Mouse (Mus musculus): Measurements from ENCODE around the gene Lilr4b. TPM values are rescaled to one million over a fixed set of nuclear protein-coding genes. Genes with fewer than 3 reads are reported as not detected.
"Not testable (repeated sequence)": the region's sequence is repeated elsewhere in the genome, so short reads cannot be mapped to it uniquely, and the experiment has no call there.

The Lilr4b gene
- polyA plus RNA-seq, 1 experiment from 2014 or later = 0.16 TPM

DNA sequence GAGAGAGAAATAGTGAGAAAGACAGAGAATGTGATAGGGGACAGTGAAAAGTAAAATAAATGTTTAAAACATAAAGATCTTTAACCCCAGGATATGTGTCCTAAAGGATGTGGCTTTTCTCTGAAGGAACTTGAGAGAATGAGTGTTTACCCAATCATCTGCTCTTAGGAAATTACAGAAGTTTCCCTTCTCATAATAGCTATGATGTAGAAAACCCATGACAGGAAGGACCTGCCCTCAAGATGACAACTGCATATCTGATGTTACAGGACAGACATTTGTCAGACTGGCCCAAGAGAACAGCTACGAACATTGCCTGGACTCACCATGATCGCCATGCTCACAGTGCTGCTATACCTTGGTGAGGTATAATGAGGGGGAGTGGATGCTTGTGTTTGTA lies 10.3 kb downstream of the Lilr4b start, which contains the start of gene Lilrb4a:
Gene Lilrb4a, plus strand, starts transcription at position 266 of the 400 bp plus-strand sequence.
- H3K27me3 ChIP-seq (ENCODE audit: control insufficient read depth, insufficient read depth, low read length); H3K9me3 ChIP-seq (ENCODE audit: control insufficient read depth, low read length); H3K4me2 ChIP-seq; H3K36me3 ChIP-seq (ENCODE audit: control insufficient read depth, insufficient read depth, low read length); H3K9ac ChIP-seq (ENCODE audit: low read length); H3K4me3 ChIP-seq (ENCODE audit: low read depth, low read length); H3K4me1 ChIP-seq (ENCODE audit: control insufficient read depth, insufficient read depth, low read length); DNase-seq (ENCODE audit: low spot score, missing footprints); H3K27ac ChIP-seq (ENCODE audit: low read depth, low read length); ATAC-seq (ENCODE audit: low FRiP score): not testable (repeated sequence)
- WGBS = no CpG with 5 or more reads among the region's 2 CpGs

DNA sequence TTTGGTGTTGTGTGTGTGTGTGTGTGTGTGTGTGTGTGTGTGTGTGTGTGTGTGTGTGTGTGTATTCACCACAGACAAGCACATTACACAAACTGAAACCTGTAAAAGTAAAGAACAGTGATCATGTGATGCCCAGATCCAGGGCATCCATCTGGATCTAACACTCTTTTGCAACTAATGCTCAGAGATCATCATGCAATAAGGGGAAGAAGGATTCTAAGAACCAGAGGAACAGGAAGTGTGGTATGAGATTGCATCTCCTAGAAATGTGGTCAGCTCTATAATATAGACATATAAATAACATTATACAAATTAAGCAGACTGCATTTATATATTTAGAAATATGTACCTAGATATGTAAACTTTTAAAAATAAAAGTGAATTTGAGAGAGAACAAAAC lies 39.6 kb downstream of the Lilr4b start:
- no peak for ATAC-seq (ENCODE audit: low FRiP score)
- Histone ChIP-seq H3K9ac (ENCODE audit: low read length) (no peak overlapping the region), H3K36me3 (ENCODE audit: control insufficient read depth, insufficient read depth, low read length) (no peaks in the 10 kb centered on the region)

DNA sequence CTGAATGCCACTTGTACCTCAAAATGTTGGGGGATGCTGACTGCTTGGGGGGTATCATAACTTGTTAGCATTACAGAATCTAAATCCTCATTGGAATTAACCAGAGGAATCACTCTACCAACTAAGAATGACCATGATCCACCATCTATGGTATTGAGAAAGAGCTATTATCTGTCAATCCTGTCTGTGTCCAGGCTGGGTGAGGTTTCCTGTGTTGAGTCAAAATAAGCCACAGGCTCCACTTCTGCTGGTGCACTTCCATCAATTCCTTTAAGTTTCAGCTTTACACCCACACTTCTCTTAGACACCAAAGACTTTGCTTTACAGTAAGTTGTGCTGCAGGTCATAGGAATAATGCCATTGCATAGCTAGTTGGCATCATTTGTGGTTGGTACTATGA lies 41.0 kb downstream of the Lilr4b start:
- Histone ChIP-seq H3K4me2 (no peak overlapping the region), H3K4me3 (ENCODE audit: low read depth, low read length) (no peak overlapping the region), H3K36me3 (ENCODE audit: control insufficient read depth, insufficient read depth, low read length) (no peaks in the 10 kb centered on the region), H3K4me1 (ENCODE audit: control insufficient read depth, insufficient read depth, low read length) (no peaks in the 10 kb centered on the region), H3K27me3 (ENCODE audit: control insufficient read depth, insufficient read depth, low read length) (no peaks in the 10 kb centered on the region), H3K27ac (ENCODE audit: low read depth, low read length) (no peak overlapping the region), H3K9me3 (ENCODE audit: control insufficient read depth, low read length) (no peaks in the 10 kb centered on the region), H3K9ac (ENCODE audit: low read length) (no peak overlapping the region)
- ATAC-seq (ENCODE audit: low FRiP score) (no peak), DNase-seq (ENCODE audit: low spot score, missing footprints) (peak; percentile 47)

More for the DNA sequence above, 39.6 kb downstream of the Lilr4b start:
- Histone ChIP-seq H3K9me3 (ENCODE audit: control insufficient read depth, low read length) (no peaks in the 10 kb centered on the region), H3K27ac (ENCODE audit: low read depth, low read length) (no peak overlapping the region), H3K27me3 (ENCODE audit: control insufficient read depth, insufficient read depth, low read length) (no peaks in the 10 kb centered on the region), H3K4me3 (ENCODE audit: low read depth, low read length) (no peak overlapping the region), H3K4me1 (ENCODE audit: control insufficient read depth, insufficient read depth, low read length) (no peaks in the 10 kb centered on the region), H3K4me2 (no peak overlapping the region)
- DNase-seq (ENCODE audit: low spot score, missing footprints) = no peak

DNA sequence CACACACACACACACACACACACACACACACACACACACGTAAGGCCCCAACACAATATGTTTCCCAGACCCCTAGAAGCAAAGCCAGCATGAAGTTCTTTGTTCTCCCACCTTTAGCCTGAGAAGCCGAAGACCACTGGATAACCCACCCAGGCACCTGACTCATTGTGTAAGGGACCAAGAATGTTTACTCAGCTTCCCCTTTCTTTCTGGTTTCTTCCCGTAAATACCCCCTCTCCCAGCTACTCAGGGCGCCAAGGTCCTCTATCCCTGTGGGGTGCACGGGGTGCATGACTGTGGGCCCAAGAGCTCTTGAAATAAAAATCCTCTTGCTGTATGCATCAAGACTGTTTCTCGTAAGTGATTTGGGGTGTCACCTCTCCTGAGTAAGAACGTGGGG lies 45.7 kb downstream of the Lilr4b start:
- no peak overlapping the region for H3K4me3 ChIP-seq (ENCODE audit: low read depth, low read length)
- no peaks in the 10 kb centered on the region for H3K9me3 ChIP-seq (ENCODE audit: control insufficient read depth, low read length)
- no peak; the same call in 1 of the 2 replicates for ATAC-seq (ENCODE audit: low FRiP score)
- H3K4me2 ChIP-seq = no peak overlapping the region
- H3K9ac ChIP-seq (ENCODE audit: low read length) = no peak overlapping the region
- H3K27ac ChIP-seq (ENCODE audit: low read depth, low read length) = no peak overlapping the region
- WGBS = 73% methylated on average over 7 of the region's 7 CpGs
- no peaks in the 10 kb centered on the region for H3K27me3 ChIP-seq (ENCODE audit: control insufficient read depth, insufficient read depth, low read length)
- H3K36me3 ChIP-seq (ENCODE audit: control insufficient read depth, insufficient read depth, low read length) = no peaks in the 10 kb centered on the region
- H3K4me1 ChIP-seq (ENCODE audit: control insufficient read depth, insufficient read depth, low read length) = no peaks in the 10 kb centered on the region
- no peak for DNase-seq (ENCODE audit: low spot score, missing footprints)

DNA sequence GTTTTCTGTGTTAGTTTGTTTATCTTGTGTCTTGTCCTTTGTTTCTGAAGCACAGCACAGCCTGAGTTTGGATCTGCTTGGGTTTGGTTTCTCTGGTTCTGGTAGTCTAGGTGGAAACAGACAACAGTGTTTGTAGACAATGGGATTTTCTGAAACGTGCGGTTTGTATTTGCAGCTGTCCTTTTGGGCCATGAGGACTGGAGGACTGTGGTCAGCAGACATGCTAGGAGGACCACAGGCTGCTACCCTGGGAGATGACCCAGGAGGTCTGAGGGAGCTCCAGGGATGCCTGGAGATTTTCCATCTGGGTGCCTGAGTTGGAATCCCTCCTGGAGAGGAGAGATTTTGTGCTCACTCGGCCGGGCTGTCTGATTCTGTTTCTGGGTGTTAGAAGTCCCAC lies 46.2 kb downstream of the Lilr4b start:
- Histone ChIP-seq H3K4me1 (ENCODE audit: control insufficient read depth, insufficient read depth, low read length) (no peaks in the 10 kb centered on the region), H3K9ac (ENCODE audit: low read length) (no peak overlapping the region), H3K27ac (ENCODE audit: low read depth, low read length) (no peak overlapping the region), H3K9me3 (ENCODE audit: control insufficient read depth, low read length) (no peaks in the 10 kb centered on the region), H3K36me3 (ENCODE audit: control insufficient read depth, insufficient read depth, low read length) (no peaks in the 10 kb centered on the region), H3K4me3 (ENCODE audit: low read depth, low read length) (no peak overlapping the region), H3K27me3 (ENCODE audit: control insufficient read depth, insufficient read depth, low read length) (no peaks in the 10 kb centered on the region), H3K4me2 (no peak overlapping the region)
- no peak for ATAC-seq (ENCODE audit: low FRiP score)
- no peak for DNase-seq (ENCODE audit: low spot score, missing footprints)
- 78% methylated on average over 4 of the region's 4 CpGs for WGBS

DNA sequence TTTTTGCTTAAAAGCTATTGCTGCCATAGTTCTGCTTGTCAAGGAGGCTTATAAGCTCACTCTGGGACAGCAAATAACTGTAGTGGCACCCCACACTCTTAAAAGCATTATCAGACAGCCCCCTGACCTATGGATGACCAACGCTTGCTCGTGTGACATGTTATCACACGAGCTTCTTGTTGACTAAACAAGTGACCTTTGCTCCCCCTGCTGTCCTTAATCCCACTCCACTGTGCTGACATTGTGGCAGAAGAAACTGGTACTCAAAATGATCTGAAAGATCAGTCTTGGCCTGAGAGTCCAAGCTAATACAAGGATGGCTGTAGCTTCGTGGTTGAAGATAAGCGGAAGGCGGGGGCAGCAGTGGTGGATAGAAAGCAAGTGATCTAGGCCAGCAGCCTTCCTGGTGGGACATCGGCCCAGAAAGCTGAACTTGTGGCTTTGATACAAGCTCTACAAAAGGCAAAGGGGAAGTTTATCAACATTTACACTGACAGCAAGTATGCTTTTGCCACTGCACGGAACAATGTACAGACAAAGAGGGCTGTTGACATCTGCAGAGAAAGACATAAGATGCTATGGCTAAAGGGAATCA lies 48.5 kb downstream of the Lilr4b start:
- no peak for ATAC-seq (ENCODE audit: low FRiP score)
- DNase-seq (ENCODE audit: low spot score, missing footprints) = no peak
- H3K9ac ChIP-seq (ENCODE audit: low read length) = no peak overlapping the region

DNA sequence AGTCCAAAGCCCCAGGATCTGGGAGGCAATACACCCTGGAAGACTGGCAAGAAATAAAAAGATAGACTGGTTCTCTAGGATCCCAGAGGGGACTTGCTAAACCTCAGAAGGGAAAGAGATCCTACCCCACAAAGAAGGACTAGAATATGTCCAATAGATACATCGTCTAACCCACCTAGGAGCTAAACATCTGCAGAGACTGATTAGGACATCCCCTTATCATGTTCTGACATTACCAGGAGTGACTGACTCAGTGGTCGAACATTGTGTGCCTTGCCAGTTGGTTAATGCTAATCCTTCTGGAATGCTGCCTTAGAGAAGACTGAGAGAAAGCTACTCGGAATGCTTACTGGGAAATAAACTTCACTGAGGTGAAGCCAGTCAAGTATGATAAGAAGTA lies 49.1 kb downstream of the Lilr4b start:
- H3K4me1 ChIP-seq (ENCODE audit: control insufficient read depth, insufficient read depth, low read length) = no peaks in the 10 kb centered on the region
- no peak overlapping the region for H3K27ac ChIP-seq (ENCODE audit: low read depth, low read length)
- ATAC-seq (ENCODE audit: low FRiP score) (no peak), DNase-seq (ENCODE audit: low spot score, missing footprints) (no peak)
- H3K27me3 ChIP-seq (ENCODE audit: control insufficient read depth, insufficient read depth, low read length) = no peaks in the 10 kb centered on the region
- H3K4me2 ChIP-seq = no peak overlapping the region
- H3K36me3 ChIP-seq (ENCODE audit: control insufficient read depth, insufficient read depth, low read length) = no peaks in the 10 kb centered on the region
- H3K9ac ChIP-seq (ENCODE audit: low read length) = no peak overlapping the region
- no peak overlapping the region for H3K4me3 ChIP-seq (ENCODE audit: low read depth, low read length)
- H3K9me3 ChIP-seq (ENCODE audit: control insufficient read depth, low read length) = no peaks in the 10 kb centered on the region
- WGBS = 59% methylated on average over 3 of the region's 3 CpGs

More for the DNA sequence above, 48.5 kb downstream of the Lilr4b start:
- Histone ChIP-seq H3K27ac (ENCODE audit: low read depth, low read length) (no peak overlapping the region), H3K36me3 (ENCODE audit: control insufficient read depth, insufficient read depth, low read length) (no peaks in the 10 kb centered on the region), H3K9me3 (ENCODE audit: control insufficient read depth, low read length) (no peaks in the 10 kb centered on the region), H3K4me2 (no peak overlapping the region), H3K4me1 (ENCODE audit: control insufficient read depth, insufficient read depth, low read length) (no peaks in the 10 kb centered on the region), H3K27me3 (ENCODE audit: control insufficient read depth, insufficient read depth, low read length) (no peaks in the 10 kb centered on the region), H3K4me3 (ENCODE audit: low read depth, low read length) (no peak overlapping the region)
- 64% methylated on average over 8 of the region's 8 CpGs for WGBS

DNA sequence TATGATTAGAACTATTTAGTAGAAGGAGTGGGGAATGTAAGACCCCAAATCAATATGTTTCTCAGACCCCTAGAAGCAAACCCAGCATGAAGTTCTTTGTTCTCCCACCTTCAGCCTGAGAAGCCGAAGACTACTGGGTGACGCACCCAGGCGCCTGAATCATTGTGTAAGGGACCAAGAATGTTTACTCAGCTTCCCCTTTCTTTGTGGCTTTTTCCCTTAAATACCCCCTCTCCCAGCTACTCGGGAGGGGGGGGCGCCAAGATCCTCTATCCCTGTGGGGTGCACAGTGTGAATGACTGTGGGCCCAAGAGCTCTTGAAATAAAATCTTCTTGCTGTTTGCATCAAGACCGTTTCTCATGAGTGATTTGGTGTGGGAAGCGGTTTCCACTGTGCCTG lies 50.4 kb downstream of the Lilr4b start:
- WGBS = 83% methylated on average over 7 of the region's 7 CpGs
- H3K36me3 ChIP-seq (ENCODE audit: control insufficient read depth, insufficient read depth, low read length) = no peaks in the 10 kb centered on the region
- H3K9me3 ChIP-seq (ENCODE audit: control insufficient read depth, low read length) = no peaks in the 10 kb centered on the region
- H3K27me3 ChIP-seq (ENCODE audit: control insufficient read depth, insufficient read depth, low read length) = no peaks in the 10 kb centered on the region
- ATAC-seq (ENCODE audit: low FRiP score) (no peak), DNase-seq (ENCODE audit: low spot score, missing footprints) (no peak)
- no peak overlapping the region for H3K27ac ChIP-seq (ENCODE audit: low read depth, low read length)
- H3K4me3 ChIP-seq (ENCODE audit: low read depth, low read length) = no peak overlapping the region
- H3K9ac ChIP-seq (ENCODE audit: low read length) = no peak overlapping the region
- no peak overlapping the region for H3K4me2 ChIP-seq
- no peaks in the 10 kb centered on the region for H3K4me1 ChIP-seq (ENCODE audit: control insufficient read depth, insufficient read depth, low read length)

Measured in midbrain, embryonic 11.5 days (tissue).